Mouse (Mus musculus) midbrain, embryonic 12.5 days (tissue): ENCODE data around the gene Pex11b. TPM values are rescaled to one million over a fixed set of nuclear protein-coding genes. Genes with fewer than 3 reads are reported as not detected.
"Not testable (repeated sequence)": the region's sequence is repeated elsewhere in the genome, so short reads cannot be mapped to it uniquely, and the experiment has no call there.

ENCODE experiments used
- ATAC-seq: fragments of 200-750 bp; cut with Nextera tagmentation; 2 replicates; pipeline ENCODE4 v1.8.0; 2017; ENCODE audit warnings: low read depth, moderate TSS enrichment, moderate library complexity; ENCODE audit not compliant: low FRiP score
- H3K27ac ChIP-seq: fragments of 300-500 bp; sonication (generic); replicated peaks from 2 replicates; pipeline ENCODE4 v1.5.1; 2016; ENCODE audit warnings: mild to moderate bottlenecking
- H3K27me3 ChIP-seq: fragments of 300-500 bp; sonication (generic); 2 replicates; pipeline ENCODE4 v1.6.1; 2016; ENCODE audit warnings: mild to moderate bottlenecking
- H3K36me3 ChIP-seq: fragments of 300-500 bp; sonication (generic); 2 replicates; pipeline ENCODE4 v1.6.1; 2016
- H3K4me1 ChIP-seq: fragments of 300-500 bp; sonication (generic); 2 replicates; pipeline ENCODE4 v1.6.1; 2016
- H3K4me2 ChIP-seq: fragments of 300-500 bp; sonication (generic); replicated peaks from 2 replicates; pipeline ENCODE4 v1.6.1; 2016; ENCODE audit warnings: mild to moderate bottlenecking, moderate library complexity
- H3K4me3 ChIP-seq: fragments of 300-500 bp; sonication (generic); 2 replicates; pipeline ENCODE4 v1.5.1; 2016; ENCODE audit warnings: mild to moderate bottlenecking
- H3K9ac ChIP-seq: fragments of 300-500 bp; sonication (generic); replicated peaks from 2 replicates; pipeline ENCODE4 v1.6.1; 2016; ENCODE audit warnings: mild to moderate bottlenecking, moderate library complexity
- H3K9me3 ChIP-seq: fragments of 300-500 bp; sonication (generic); 2 replicates; pipeline ENCODE4 v1.6.1; 2016; ENCODE audit warnings: mild to moderate bottlenecking
- whole genome bisulfite sequencing: fragments of 180-500 bp; shearing (Covaris S2); methylation state at CpG from one replicate; pipeline ENCODE4 v1.1.7; 2016; 5-methylcytosine and 5-hydroxymethylcytosine counted together
- polyA plus RNA-seq: library from polyadenylated mRNA; unstranded; fragments of >200 nt; fragmentation: Nextera tagmentation; extraction: Ambion mirVana; gene quantifications from 2 replicates; pipeline ENCODE4 v1.2.1, GENCODE M21; 2016

The Pex11b gene
- polyA plus RNA-seq, 1 experiment from 2014 or later, result 46.5 TPM

- Histone ChIP-seq H3K36me3 (peaks cover 20% of the 10 kb centered on the region), H3K9ac (no peak overlapping the region), H3K4me2 (no peak overlapping the region), H3K27ac (no peak overlapping the region), H3K4me1 (peaks cover 32% of the 10 kb centered on the region), H3K27me3 (no peaks in the 10 kb centered on the region), H3K9me3 (no peaks in the 10 kb centered on the region), H3K4me3 (no peak overlapping the region)
- ATAC-seq, result no peak
Observed at GRCm38 (mm10) chr3:96632058-96632457, 3.1 kb upstream of the Pex11b start.

DNA sequence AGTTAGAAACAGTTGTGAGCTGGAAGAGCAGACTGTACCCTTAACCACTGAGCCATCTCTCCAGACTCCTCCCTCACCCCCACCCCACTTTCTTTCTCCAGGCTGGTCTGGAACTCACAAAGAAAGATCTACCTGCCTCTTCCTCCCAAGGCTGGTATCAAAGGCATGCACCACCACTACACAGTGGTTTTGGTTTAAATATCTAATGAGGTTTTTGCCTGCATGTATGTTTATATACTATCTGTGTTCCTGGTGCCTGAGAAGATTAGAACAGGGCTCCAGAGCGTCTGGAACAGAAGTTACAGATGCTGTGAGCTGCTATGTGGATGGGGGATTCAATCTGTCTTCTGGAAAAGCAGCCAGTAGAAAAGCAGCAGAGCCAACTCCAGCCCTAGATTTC lies 1.2 kb upstream of the Pex11b start:
- no peak overlapping the region for H3K9ac ChIP-seq
- 74% methylated on average over 1 of the region's 1 CpGs for WGBS
- no peak overlapping the region for H3K4me2 ChIP-seq
- no peaks in the 10 kb centered on the region for H3K27me3 ChIP-seq
- H3K27ac ChIP-seq, result no peak overlapping the region
- ATAC-seq, result no peak
- H3K9me3 ChIP-seq, result no peaks in the 10 kb centered on the region
- no peak overlapping the region for H3K4me3 ChIP-seq
- peaks cover 31% of the 10 kb centered on the region for H3K4me1 ChIP-seq
- H3K36me3 ChIP-seq, result peaks cover 32% of the 10 kb centered on the region

DNA sequence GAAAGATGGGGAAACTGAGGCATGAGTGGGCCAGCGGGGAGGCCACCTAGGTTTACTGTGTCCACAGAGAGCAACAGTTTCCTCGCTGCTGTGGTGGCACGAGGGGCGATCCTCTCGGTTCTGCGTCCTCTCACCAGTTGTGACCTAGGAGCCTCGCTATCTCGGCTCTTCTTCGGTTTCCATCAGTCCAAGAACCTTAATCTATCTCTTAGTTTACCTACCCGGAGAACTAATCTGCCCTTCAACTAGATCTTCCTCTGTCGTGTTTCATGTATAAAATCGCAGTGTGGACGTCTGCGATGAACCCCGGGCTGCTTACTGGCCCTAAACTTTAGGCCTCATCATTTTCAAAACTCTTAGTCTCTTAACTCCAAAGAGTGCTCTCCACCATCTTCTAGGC lies 730 bp downstream of the Pex11b start:
- Histone ChIP-seq H3K4me3 (peak overlapping the region; percentile 92), H3K9me3 (no peaks in the 10 kb centered on the region), H3K4me1 (peaks cover 24% of the 10 kb centered on the region), H3K36me3 (peaks cover 44% of the 10 kb centered on the region), H3K27ac (peak overlapping the region; percentile 87), H3K27me3 (no peaks in the 10 kb centered on the region), H3K4me2 (peak overlapping the region; percentile 89), H3K9ac (peak overlapping the region; percentile 94)
- 10% methylated on average over 15 of the region's 15 CpGs for WGBS
- no peak; the same call in 1 of the 2 replicates for ATAC-seq

DNA sequence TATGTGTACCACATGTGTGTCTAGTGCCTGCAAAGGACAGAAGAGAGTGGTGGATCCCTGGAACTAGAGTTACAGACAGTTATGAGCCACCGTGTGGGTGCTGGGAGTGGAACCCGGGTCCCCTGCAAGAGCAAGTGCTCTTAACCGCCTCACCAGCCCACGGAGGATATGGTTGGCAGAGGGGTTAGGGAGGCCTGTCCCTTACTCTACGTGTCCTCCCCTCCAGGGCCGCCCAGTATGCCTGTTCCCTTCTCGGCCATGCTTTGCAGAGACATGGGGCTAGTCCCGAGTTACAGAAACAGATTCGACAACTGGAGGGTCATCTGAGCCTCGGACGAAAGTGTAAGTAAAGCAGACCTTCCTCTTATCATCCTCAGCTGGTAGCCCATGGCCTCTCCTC lies 1.3 kb downstream of the Pex11b start:
- H3K9me3 ChIP-seq, result no peaks in the 10 kb centered on the region
- peaks cover 19% of the 10 kb centered on the region for H3K4me1 ChIP-seq
- peak overlapping the region; percentile 92 for H3K4me3 ChIP-seq
- WGBS, result 69% methylated on average over 11 of the region's 11 CpGs
- H3K27ac ChIP-seq, result no peak overlapping the region
- peak overlapping the region; percentile 94; the same call in 1 of the 2 replicates for H3K9ac ChIP-seq
- H3K36me3 ChIP-seq, result peaks cover 46% of the 10 kb centered on the region
- ATAC-seq, result no peak
- peak overlapping the region; percentile 89 for H3K4me2 ChIP-seq
- no peaks in the 10 kb centered on the region for H3K27me3 ChIP-seq

GRCm38 (mm10) chr3:96639219-96639618 lies 4.0 kb downstream of the Pex11b start:
- no peaks in the 10 kb centered on the region for H3K27me3 ChIP-seq
- no peak for ATAC-seq
- H3K4me3 ChIP-seq, result no peak overlapping the region
- WGBS, result 88% methylated on average over 1 of the region's 1 CpGs
- peaks cover 19% of the 10 kb centered on the region for H3K4me1 ChIP-seq
- no peak overlapping the region for H3K27ac ChIP-seq
- no peak overlapping the region for H3K4me2 ChIP-seq
- peaks cover 48% of the 10 kb centered on the region for H3K36me3 ChIP-seq
- no peak overlapping the region for H3K9ac ChIP-seq
- no peaks in the 10 kb centered on the region for H3K9me3 ChIP-seq

DNA sequence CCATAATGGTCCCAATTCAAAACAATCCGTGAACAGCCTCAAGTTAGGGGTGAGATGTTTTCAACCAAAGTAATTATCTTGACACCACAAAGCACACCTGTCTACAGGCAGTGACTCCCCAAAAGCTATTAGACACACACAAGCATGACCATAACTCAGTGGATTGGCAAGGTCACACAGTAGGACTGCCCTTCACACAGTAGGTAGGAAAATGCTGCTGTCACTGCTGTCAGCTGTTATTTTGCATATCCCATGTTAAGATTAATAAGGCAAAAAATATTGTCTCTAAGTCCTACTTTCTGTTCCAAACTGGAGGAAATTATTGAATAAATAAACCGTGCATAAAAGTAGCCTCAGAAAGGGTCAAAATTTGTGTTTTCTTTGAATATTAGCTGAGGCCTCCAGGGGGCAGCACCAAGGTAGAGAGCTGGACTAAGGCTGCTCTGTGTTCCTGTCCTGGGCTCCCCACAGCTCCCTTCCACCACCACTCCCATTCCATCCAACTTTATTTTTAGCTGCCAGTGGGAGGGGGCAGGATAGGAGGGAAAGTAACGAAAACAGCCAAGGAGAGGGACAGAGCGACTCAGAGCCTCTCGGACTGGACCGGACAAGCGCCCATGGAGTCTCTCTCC lies 10.0 kb downstream of the Pex11b start, which contains the start of gene Itga10:
TSS of gene Itga10 (plus strand) at position 567 of the 632 bp plus-strand sequence.
- Histone ChIP-seq H3K4me1 (no peaks in the 10 kb centered on the region), H3K4me2 (no peak within 1 kb of the TSS)

DNA sequence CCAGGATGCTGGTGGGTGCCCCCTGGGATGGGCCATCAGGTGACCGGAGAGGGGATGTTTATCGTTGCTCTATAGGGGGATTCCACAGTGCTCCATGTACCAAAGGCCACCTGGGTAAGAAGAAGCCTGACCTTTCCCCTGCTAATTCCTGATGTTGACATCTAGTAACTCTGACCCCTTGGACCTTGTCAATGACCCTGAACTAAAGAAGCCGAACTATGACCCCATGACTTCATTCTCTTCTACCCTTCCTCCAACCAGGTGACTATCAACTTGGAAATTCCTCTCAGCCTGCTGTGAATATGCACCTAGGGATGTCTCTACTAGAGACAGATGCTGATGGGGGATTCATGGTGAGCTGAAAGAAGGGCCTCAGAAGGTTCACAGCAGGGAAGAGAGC lies 12.2 kb downstream of the Pex11b start:
- no peaks in the 10 kb centered on the region for H3K27me3 ChIP-seq
- no peak overlapping the region for H3K9ac ChIP-seq
- H3K27ac ChIP-seq, result no peak overlapping the region
- no peaks in the 10 kb centered on the region for H3K9me3 ChIP-seq
- H3K36me3 ChIP-seq, result peaks cover 17% of the 10 kb centered on the region
- 80% methylated on average over 3 of the region's 3 CpGs for WGBS
- no peak overlapping the region for H3K4me2 ChIP-seq
- H3K4me3 ChIP-seq, result no peak overlapping the region
- no peaks in the 10 kb centered on the region for H3K4me1 ChIP-seq
- no peak for ATAC-seq

More for the DNA sequence above, 10.0 kb downstream of the Pex11b start, which contains the start of gene Itga10:
- WGBS, result 64% methylated on average over 7 of the region's 7 CpGs
- no peaks in the 10 kb centered on the region for H3K27me3 ChIP-seq
- no peaks in the 10 kb centered on the region for H3K9me3 ChIP-seq
- peaks cover 32% of the 10 kb centered on the region for H3K36me3 ChIP-seq
- H3K4me3 ChIP-seq, result no peak within 1 kb of the TSS
- H3K9ac ChIP-seq, result no peak within 1 kb of the TSS
- no peak within 1 kb of the TSS for H3K27ac ChIP-seq
- ATAC-seq, result no peak

DNA sequence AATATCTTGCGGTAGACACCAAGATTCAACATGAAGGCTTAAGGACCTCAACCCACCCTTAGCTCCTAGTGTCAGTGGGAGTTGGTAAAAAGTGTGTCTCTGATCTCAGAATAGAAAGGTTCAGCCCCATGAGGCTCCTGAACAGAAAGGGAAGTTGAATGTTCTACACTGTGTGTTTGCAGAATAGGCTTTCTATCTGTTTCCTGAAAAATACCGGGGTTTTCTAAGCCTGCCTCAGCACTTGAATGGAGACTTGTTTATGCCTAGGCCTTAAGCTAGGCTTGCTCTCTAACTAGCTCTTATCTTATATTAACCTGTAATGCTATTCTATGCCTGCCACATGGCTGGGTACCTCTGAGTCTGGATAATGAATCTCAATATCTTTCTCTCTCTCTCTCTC lies 25.7 kb downstream of the Pex11b start:
- no peak for ATAC-seq

DNA sequence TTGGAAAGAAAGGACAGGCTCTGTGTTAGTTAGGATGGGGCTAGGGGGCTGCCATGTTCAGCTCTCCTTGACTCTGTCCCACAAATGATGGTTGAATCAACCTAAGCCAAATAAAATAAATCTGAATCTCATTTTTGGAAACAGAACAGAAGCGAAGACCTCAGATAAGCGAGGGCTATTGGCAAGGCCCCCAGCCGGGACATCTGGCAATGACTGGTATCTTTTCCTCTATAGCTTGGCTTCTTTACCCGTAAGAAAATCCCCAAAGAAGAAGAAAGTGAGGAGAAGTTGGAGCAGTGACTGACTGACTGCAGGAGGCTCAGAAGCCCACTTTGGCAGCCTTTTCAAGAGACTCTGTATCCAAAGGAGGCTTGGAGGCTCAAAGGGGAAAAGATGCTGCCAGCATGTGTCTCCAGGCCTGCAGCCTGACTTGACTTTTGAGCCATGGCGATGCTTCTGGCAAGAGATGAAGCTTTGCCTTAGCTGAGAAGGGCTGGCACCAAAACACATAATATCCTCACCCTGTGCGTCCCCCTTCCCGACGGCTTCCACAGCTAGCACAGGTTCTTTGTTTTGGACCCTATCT lies 27.6 kb downstream of the Pex11b start:
- H3K9me3 ChIP-seq, result no peaks in the 10 kb centered on the region
- no peaks in the 10 kb centered on the region for H3K27me3 ChIP-seq
- H3K36me3 ChIP-seq, result no peaks in the 10 kb centered on the region
- H3K4me2 ChIP-seq, result peak overlapping the region; percentile 52
- no peak overlapping the region for H3K27ac ChIP-seq
- H3K9ac ChIP-seq, result peak overlapping the region; percentile 52
- H3K4me1 ChIP-seq, result peaks cover 10% of the 10 kb centered on the region; the same call in 1 of the 2 replicates
- no peak for ATAC-seq
- peak overlapping the region; percentile 26 for H3K4me3 ChIP-seq
- 57% methylated on average over 8 of the region's 8 CpGs for WGBS

More for the DNA sequence above, 25.7 kb downstream of the Pex11b start:
- Histone ChIP-seq H3K9me3 (no peaks in the 10 kb centered on the region), H3K4me3 (no peak overlapping the region), H3K4me2 (no peak overlapping the region), H3K36me3 (no peaks in the 10 kb centered on the region), H3K4me1 (peaks cover 10% of the 10 kb centered on the region; the same call in 1 of the 2 replicates), H3K27me3 (no peaks in the 10 kb centered on the region), H3K9ac (no peak overlapping the region), H3K27ac (no peak overlapping the region)
- 80% methylated on average over 2 of the region's 2 CpGs for WGBS

DNA sequence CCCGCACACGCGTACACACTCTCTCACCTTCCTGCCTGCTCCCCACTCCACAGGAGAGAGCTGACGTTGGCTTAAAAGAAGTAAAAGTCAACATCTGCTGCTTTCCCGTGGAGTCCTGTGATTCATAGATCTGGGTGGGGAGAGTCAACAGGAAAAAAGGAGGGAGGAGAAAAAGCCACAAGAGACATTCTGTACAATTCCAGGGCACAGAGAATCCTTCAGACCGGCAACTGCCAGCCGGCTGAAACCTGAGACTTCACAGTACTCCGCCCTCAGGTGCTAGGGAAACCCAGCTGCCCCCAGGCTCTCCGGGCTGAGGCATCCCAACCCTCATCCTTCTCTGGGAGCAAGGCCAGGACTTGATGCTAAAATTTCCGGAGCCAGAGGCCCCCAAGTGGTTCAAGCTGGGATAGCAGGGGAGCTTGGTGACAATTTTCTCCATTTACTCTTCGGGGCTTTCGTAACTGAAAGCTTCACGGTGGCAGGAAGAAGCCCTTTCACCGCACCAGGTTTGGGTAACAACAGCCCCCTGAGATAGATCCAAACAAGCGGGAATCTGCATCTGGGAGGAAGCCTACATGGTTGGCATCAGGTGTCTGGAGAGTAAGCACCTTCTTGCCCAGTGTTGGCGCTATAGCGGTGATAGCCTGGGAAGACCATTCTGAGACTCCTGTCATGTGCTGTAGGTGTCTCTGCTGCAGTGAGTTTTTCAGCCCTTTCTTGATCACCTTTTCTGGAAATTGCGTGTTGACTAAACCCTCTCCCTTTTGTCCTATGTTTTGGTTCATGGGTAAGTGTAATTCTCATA lies 28.5 kb downstream of the Pex11b start:
- H3K4me2 ChIP-seq, result peak overlapping the region; percentile 52
- peak overlapping the region; percentile 52 for H3K9ac ChIP-seq
- H3K9me3 ChIP-seq, result no peaks in the 10 kb centered on the region
- no peak overlapping the region for H3K27ac ChIP-seq
- ATAC-seq, result peak; percentile 82; the same call in 1 of the 2 replicates
- H3K4me1 ChIP-seq, result peaks cover 10% of the 10 kb centered on the region; the same call in 1 of the 2 replicates
- no peaks in the 10 kb centered on the region for H3K36me3 ChIP-seq
- H3K27me3 ChIP-seq, result no peaks in the 10 kb centered on the region
- WGBS, result 5% methylated on average over 15 of the region's 18 CpGs
- peak overlapping the region; percentile 26 for H3K4me3 ChIP-seq

GRCm38 (mm10) chr3:96665732-96666363 lies 30.7 kb downstream of the Pex11b start:
- H3K4me1 ChIP-seq, result peaks cover 15% of the 10 kb centered on the region
- H3K9ac ChIP-seq, H3K9me3 ChIP-seq, H3K36me3 ChIP-seq, H3K27me3 ChIP-seq, H3K4me2 ChIP-seq, H3K27ac ChIP-seq, ATAC-seq, H3K4me3 ChIP-seq: not testable (repeated sequence)
- 90% methylated on average over 7 of the region's 7 CpGs for WGBS
